Mouse (Mus musculus) bone marrow, adult 2 months (tissue): ENCODE data around the gene Chrm3. TPM values are rescaled to one million over a fixed set of nuclear protein-coding genes. Genes with fewer than 3 reads are reported as not detected.

Source experiments
- H3K27ac ChIP-seq: fragments of 200-500 bp; 2 replicates; pipeline ENCODE4 v1.5.1; 2012; ENCODE audit warnings: low read depth, mild to moderate bottlenecking, control low read depth, inconsistent platforms, low read length; ENCODE audit not compliant: control insufficient read depth, poor library complexity, insufficient read depth
- H3K4me1 ChIP-seq: fragments of 200-500 bp; 2 replicates; pipeline ENCODE4 v1.6.1; 2011; ENCODE audit warnings: low read length; ENCODE audit not compliant: control insufficient read depth, insufficient read depth
- H3K4me3 ChIP-seq: fragments of 200-500 bp; replicated peaks from 2 replicates; pipeline ENCODE3; 2011; ENCODE audit warnings: mild to moderate bottlenecking, low read depth, low read length, control low read depth; ENCODE audit not compliant: control insufficient read depth
- CTCF ChIP-seq: fragments of 200-500 bp; IDR thresholded peaks from 2 replicates; pipeline ENCODE4 v1.5.1; 2011; ENCODE audit warnings: low read length, control low read depth; ENCODE audit not compliant: control insufficient read depth, insufficient read depth
- POLR2A ChIP-seq: fragments of 200-500 bp; IDR thresholded peaks from 2 replicates; pipeline ENCODE4 v1.6.1; 2011; ENCODE audit warnings: low read depth, mild to moderate bottlenecking, control low read depth, low read length, borderline replicate concordance; ENCODE audit not compliant: control insufficient read depth
- WGBS: fragments of 180-500 bp; shearing (Covaris S2); methylation state at CpG from one replicate; pipeline ENCODE4 v1.1.7; 2018; 5-methylcytosine and 5-hydroxymethylcytosine counted together
- polyA plus RNA-seq: library from polyadenylated mRNA; stranded (reverse); fragments of >200 nt; gene quantifications from 2 replicates; pipeline ENCODE4 v1.2.4, GENCODE M21; 2011; ENCODE audit warnings: low replicate concordance; ENCODE audit not compliant: missing spikeins, insufficient read depth, insufficient read length

The Chrm3 gene
- polyA plus RNA-seq, 1 experiment, result 1.6 TPM

DNA sequence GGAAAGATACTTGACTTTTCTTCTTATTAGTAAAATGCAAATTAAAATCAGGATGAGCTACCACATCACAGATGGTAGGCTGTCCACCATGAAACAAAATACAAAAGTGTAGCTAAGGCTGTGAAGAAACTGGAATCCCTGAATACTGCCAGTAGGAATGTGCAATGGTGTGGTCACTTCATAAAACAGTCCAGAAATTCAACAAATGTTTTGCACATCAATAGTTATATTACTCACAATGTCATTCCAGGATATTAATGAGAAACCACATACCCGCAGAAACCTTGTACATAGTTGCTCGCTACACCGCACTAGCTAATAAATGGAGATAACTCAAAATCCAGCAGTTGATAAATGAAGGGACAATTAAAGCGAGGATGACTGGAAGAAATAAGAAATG, 447.9 kb downstream of the Chrm3 start:
- Histone ChIP-seq H3K27ac (no peak overlapping the region), H3K4me3 (no peak overlapping the region), H3K4me1 (no peaks in the 10 kb centered on the region)
- WGBS, result 83% methylated on average over 4 of the region's 4 CpGs
- TF ChIP-seq CTCF (no peak), POLR2A (no peak)

DNA sequence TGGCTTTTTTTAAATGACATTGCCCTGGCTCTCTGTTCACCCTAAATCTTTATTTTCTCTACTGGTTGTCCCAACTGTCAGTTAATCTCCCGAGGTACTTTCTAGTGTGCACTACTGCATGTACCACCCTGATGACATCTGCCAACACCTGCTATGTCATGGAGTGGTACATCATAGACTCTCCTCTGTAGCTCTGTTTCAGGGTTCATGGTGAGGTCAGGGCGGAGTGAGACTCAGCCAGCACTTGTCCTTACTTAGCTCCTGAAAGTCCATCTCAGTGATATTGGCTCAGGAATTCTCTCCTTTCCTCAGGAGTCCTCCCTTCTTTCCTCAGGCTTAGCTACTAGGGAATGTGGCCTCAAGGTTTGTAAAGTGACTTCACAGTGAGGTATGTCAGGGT, 451.9 kb downstream of the Chrm3 start:
- Histone ChIP-seq H3K4me1 (no peaks in the 10 kb centered on the region), H3K4me3 (no peak overlapping the region), H3K27ac (no peak overlapping the region)
- TF ChIP-seq CTCF (no peak), POLR2A (no peak)
- WGBS, result 82% methylated on average over 2 of the region's 2 CpGs

GRCm38 (mm10) chr13:9907202-9907601, 453.4 kb downstream of the Chrm3 start:
- H3K27ac ChIP-seq, result no peak overlapping the region
- TF ChIP-seq CTCF (no peak), POLR2A (no peak)
- 72% methylated on average over 3 of the region's 3 CpGs for WGBS
- no peaks in the 10 kb centered on the region for H3K4me1 ChIP-seq
- H3K4me3 ChIP-seq, result no peak overlapping the region

GRCm38 (mm10) chr13:9904455-9904854, 456.2 kb downstream of the Chrm3 start:
- no peaks in the 10 kb centered on the region for H3K4me1 ChIP-seq
- H3K27ac ChIP-seq, result no peak overlapping the region
- TF ChIP-seq POLR2A (no peak), CTCF (no peak)
- no peak overlapping the region for H3K4me3 ChIP-seq

- H3K4me3 ChIP-seq, result no peak overlapping the region
- no peaks in the 10 kb centered on the region for H3K4me1 ChIP-seq
- TF ChIP-seq CTCF (no peak), POLR2A (no peak)
- H3K27ac ChIP-seq, result no peak overlapping the region
- WGBS, result 69% methylated on average over 5 of the region's 5 CpGs
Observed at GRCm38 (mm10) chr13:9900653-9901385, 459.8 kb downstream of the Chrm3 start.

- no peak for TF ChIP-seq CTCF
- TF ChIP-seq POLR2A, result no peak
- 70% methylated on average over 3 of the region's 3 CpGs for WGBS
- no peak overlapping the region for H3K27ac ChIP-seq
- H3K4me3 ChIP-seq, result no peak overlapping the region
- no peaks in the 10 kb centered on the region; the same call in 1 of the 2 replicates for H3K4me1 ChIP-seq
Observed at GRCm38 (mm10) chr13:9898664-9899369, 461.8 kb downstream of the Chrm3 start.

- WGBS, result 45% methylated on average over 1 of the region's 1 CpGs
Observed at GRCm38 (mm10) chr13:9897231-9897630, 463.4 kb downstream of the Chrm3 start.

DNA sequence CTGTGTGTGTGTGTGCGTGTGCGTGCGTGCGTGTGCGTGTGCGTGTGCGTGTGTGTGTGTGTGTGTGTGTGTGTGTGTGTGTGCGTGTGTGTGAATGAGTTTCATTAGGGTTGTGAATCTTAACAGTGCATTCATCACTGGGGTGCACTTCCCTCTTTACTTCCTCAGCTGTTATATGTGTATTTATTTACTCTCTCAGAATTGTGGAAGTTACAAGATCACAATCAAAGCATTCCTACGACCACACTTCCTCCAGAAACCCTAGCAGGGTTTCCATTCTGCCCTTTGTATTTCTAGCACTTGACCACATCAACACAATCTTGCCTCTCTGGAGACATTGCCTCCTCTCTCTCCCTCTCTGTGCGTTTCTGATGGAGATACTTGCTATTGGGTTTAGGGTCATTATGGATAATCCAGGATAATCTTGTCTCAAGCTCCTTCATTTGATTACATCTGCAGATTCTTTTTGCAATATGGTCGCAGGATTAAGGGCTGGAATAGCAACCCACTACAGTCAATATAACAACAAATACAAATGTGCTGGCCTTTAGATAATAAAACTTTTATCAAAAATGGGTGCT, 465.5 kb downstream of the Chrm3 start:
- WGBS, result 64% methylated on average over 11 of the region's 11 CpGs
- TF ChIP-seq CTCF (no peak), POLR2A (no peak)

More at GRCm38 (mm10) chr13:9897231-9897630, 463.4 kb downstream of the Chrm3 start:
- TF ChIP-seq POLR2A (no peak), CTCF (no peak)
- H3K4me3 ChIP-seq, result no peak overlapping the region
- H3K4me1 ChIP-seq, result no peaks in the 10 kb centered on the region; the same call in 1 of the 2 replicates
- H3K27ac ChIP-seq, result no peak overlapping the region

More for the DNA sequence above, 465.5 kb downstream of the Chrm3 start:
- Histone ChIP-seq H3K27ac (no peak overlapping the region), H3K4me1 (no peaks in the 10 kb centered on the region; the same call in 1 of the 2 replicates), H3K4me3 (no peak overlapping the region)
